Mouse (Mus musculus): ENCODE results near the gene Gm3298. TPM values are rescaled to one million over a fixed set of nuclear protein-coding genes. Genes with fewer than 3 reads are reported as not detected.
"Not testable (repeated sequence)": the region's sequence is repeated elsewhere in the genome, so short reads cannot be mapped to it uniquely, and the experiment has no call there.

Gm3298 gene
- polyA plus RNA-seq (2014; fragmentation: Nextera tagmentation; extraction: Ambion mirVana) = 0.57 TPM in 1 of 2 replicates, not detected in the other

DNA sequence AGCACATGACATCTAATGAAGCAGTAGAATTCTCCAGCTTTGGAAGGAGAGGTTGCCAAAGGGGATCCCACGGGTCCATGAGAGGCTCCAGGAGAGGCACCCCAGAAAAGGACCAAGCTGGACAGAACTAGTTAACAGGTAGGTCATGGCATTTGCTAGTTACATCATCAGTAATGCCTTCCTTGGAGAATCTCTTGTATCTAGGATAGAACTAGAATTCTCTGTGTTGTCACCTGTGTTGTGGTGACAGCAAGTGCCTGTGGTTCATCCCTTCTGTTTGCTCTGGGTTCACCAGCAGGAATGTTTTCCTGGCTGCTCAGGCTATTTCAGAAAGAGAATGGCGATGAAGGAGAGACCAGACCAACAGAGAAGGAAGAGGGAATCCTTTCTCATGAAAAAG, at the start of gene Gm3298:
TSS of gene Gm3298 (plus strand) at position 301 of the 400 bp plus-strand sequence.
- H3K36me3 ChIP-seq (ENCODE audit: control insufficient read depth, insufficient read depth, low read length); H3K4me1 ChIP-seq (ENCODE audit: control insufficient read depth in 2 of 2, insufficient read depth in 2 of 2, low read length in 2 of 2); H3K27ac ChIP-seq (replicated peaks in 1 of 2; ENCODE audit: control insufficient read depth in 1 of 2, insufficient read depth in 1 of 2, low read depth in 2 of 2, low read length in 2 of 2); H3K9ac ChIP-seq (ENCODE audit: low read length); H3K4me2 ChIP-seq (ENCODE audit: low read length); H3K4me3 ChIP-seq (ENCODE audit: control insufficient read depth in 1 of 2, insufficient read depth in 1 of 2, low read depth in 1 of 2, low read length in 2 of 2); H3K9me3 ChIP-seq (ENCODE audit: control insufficient read depth, low read length); ATAC-seq (ENCODE audit: insufficient number of reproducible peaks, insufficient read depth, low FRiP score, low read depth); H3K27me3 ChIP-seq (ENCODE audit: control insufficient read depth, insufficient read depth, low read length): not testable (repeated sequence)
- 80% methylated on average over 1 of the region's 2 CpGs for WGBS

DNA sequence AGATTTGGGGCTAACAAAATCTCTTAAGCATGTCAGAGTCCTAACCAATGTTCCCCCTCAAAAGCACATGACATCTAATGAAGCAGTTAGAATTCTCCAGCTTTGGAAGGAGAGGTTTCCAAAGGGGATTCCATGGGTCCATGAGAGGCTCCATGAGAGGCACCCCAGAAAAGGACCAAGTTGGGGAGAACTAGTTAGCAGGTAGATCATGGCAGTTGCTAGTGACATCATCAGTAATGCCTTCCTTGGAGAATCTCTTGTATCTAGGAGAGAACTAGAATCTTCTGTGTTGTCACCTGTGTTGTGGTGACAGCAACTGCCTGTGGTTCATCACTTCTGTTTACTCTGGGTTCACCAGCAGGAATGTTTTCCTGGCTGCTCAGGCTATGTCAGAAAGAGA, 32.1 kb upstream of the Gm3298 start, which contains the start of gene Gm8297:
TSS of gene Gm8297 (plus strand) at position 301 of the 400 bp plus-strand sequence.
- not testable (repeated sequence) for H3K4me2 ChIP-seq (ENCODE audit: low read length); ATAC-seq (ENCODE audit: insufficient number of reproducible peaks, insufficient read depth, low FRiP score, low read depth); H3K9ac ChIP-seq (ENCODE audit: low read length)

DNA sequence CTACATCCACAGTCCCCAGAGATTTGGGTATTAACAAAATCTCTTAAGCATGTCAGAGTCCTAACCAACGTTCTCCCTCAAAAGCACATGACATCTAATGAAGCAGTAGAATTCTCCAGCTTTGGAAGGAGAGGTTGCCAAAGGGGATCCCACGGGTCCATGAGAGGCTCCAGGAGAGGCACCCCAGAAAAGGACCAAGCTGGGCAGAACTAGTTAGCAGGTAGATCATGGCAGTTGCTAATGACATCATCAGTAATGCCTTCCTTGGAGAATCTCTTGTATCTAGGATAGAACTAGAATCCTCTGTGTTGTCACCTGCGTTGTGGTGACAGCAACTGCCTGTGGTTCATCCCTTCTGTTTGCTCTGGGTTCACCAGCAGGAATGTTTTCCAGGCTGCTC, 34.6 kb downstream of the Gm3298 start, which contains the start of gene 4930555G01Rik:
TSS of gene 4930555G01Rik (plus strand) at position 301 of the 400 bp plus-strand sequence.
- H3K4me3 ChIP-seq (ENCODE audit: control insufficient read depth in 1 of 2, insufficient read depth in 1 of 2, low read depth in 1 of 2, low read length in 2 of 2); H3K27me3 ChIP-seq (ENCODE audit: control insufficient read depth, insufficient read depth, low read length); H3K9ac ChIP-seq (ENCODE audit: low read length); H3K27ac ChIP-seq (replicated peaks in 1 of 2; ENCODE audit: control insufficient read depth in 1 of 2, insufficient read depth in 1 of 2, low read depth in 2 of 2, low read length in 2 of 2); H3K36me3 ChIP-seq (ENCODE audit: control insufficient read depth, insufficient read depth, low read length); H3K4me2 ChIP-seq (ENCODE audit: low read length); ATAC-seq (ENCODE audit: insufficient number of reproducible peaks, insufficient read depth, low FRiP score, low read depth); H3K4me1 ChIP-seq (ENCODE audit: control insufficient read depth in 2 of 2, insufficient read depth in 2 of 2, low read length in 2 of 2); H3K9me3 ChIP-seq (ENCODE audit: control insufficient read depth, low read length): not testable (repeated sequence)
- WGBS = no CpG with 5 or more reads among the region's 3 CpGs

More for the DNA sequence above, 32.1 kb upstream of the Gm3298 start, which contains the start of gene Gm8297:
- not testable (repeated sequence) for H3K4me1 ChIP-seq (ENCODE audit: control insufficient read depth in 2 of 2, insufficient read depth in 2 of 2, low read length in 2 of 2); H3K4me3 ChIP-seq (ENCODE audit: control insufficient read depth in 1 of 2, insufficient read depth in 1 of 2, low read depth in 1 of 2, low read length in 2 of 2); H3K27ac ChIP-seq (replicated peaks in 1 of 2; ENCODE audit: control insufficient read depth in 1 of 2, insufficient read depth in 1 of 2, low read depth in 2 of 2, low read length in 2 of 2); H3K36me3 ChIP-seq (ENCODE audit: control insufficient read depth, insufficient read depth, low read length); H3K9me3 ChIP-seq (ENCODE audit: control insufficient read depth, low read length); H3K27me3 ChIP-seq (ENCODE audit: control insufficient read depth, insufficient read depth, low read length)

Other genes with a start within 250 kb of the Gm3298 start
- gene Gm9602, start 239.6 kb upstream of the Gm3298 start, polyA plus RNA-seq (2014; fragmentation: Nextera tagmentation; extraction: Ambion mirVana) = 0.11 TPM in 1 of 2 replicates, not detected in the other
- gene Gm3269, start 177.8 kb upstream of the Gm3298 start, polyA plus RNA-seq (2014; fragmentation: Nextera tagmentation; extraction: Ambion mirVana) = not detected in 2 replicates
- 0.81 and 2.6 TPM in 2 replicates for gene Gm3264, start 160.3 kb upstream of the Gm3298 start, polyA plus RNA-seq (2014; fragmentation: Nextera tagmentation; extraction: Ambion mirVana)
- 0.20 TPM in 1 of 2 replicates, not detected in the other for gene Gm3278, start 123.5 kb upstream of the Gm3298 start, polyA plus RNA-seq (2014; fragmentation: Nextera tagmentation; extraction: Ambion mirVana)
- not detected in 2 replicates for gene Gm8297, start 32.0 kb upstream of the Gm3298 start, polyA plus RNA-seq (2014; fragmentation: Nextera tagmentation; extraction: Ambion mirVana)
- not detected in 2 replicates for gene 4930555G01Rik, start 34.7 kb downstream of the Gm3298 start, polyA plus RNA-seq (2014; fragmentation: Nextera tagmentation; extraction: Ambion mirVana)
- 2.1 and 4.2 TPM in 2 replicates for gene Gm8281, start 55.1 kb downstream of the Gm3298 start, polyA plus RNA-seq (2014; fragmentation: Nextera tagmentation; extraction: Ambion mirVana)
- gene Gm8279, start 115.6 kb downstream of the Gm3298 start, polyA plus RNA-seq (2014; fragmentation: Nextera tagmentation; extraction: Ambion mirVana) = not detected in 2 replicates
- gene Gm3317, start 148.6 kb downstream of the Gm3298 start, polyA plus RNA-seq (2014; fragmentation: Nextera tagmentation; extraction: Ambion mirVana) = not detected in 2 replicates
- gene Gm8271, start 169.9 kb downstream of the Gm3298 start, polyA plus RNA-seq (2014; fragmentation: Nextera tagmentation; extraction: Ambion mirVana) = not detected in 2 replicates
- gene Gm3526, start 244.7 kb downstream of the Gm3298 start, polyA plus RNA-seq (2014; fragmentation: Nextera tagmentation; extraction: Ambion mirVana) = not detected in 2 replicates